Comparison of ENCODE assay signal across 21 mouse cellular contexts in genomic region chrX:11463955-11464511, GRCm38 (mm10).
DNase-seq lines count a peak whose midpoint lies in the region; ATAC-seq lines count a peak whose summit lies in the region.
"Had no signal": no experiment of that assay in that cellular context is flagged by ENCODE, and none has a peak within 500 bp of the region (broad histone marks: within the 10 kb centered on the region; RNA-seq: fewer than 3 reads in every experiment).

No protein-coding gene starts in this region.

- no peak overlapping the region for H3K4me2 ChIP-seq in kidney, embryonic 14.5 days (replicated peaks; ENCODE audit: low read depth, low read length)
- H3K4me2 ChIP-seq in lung, embryonic 15.5 days, result no peak overlapping the region
- H3K4me2 ChIP-seq in forebrain, embryonic 15.5 days (replicated peaks), result no peak overlapping the region
- H3K4me2 ChIP-seq: embryonic facial prominence, embryonic 13.5 days; forebrain, embryonic 12.5 days; heart, embryonic 11.5 days; heart, embryonic 15.5 days; hindbrain, embryonic 14.5 days had no signal

- H3K9ac ChIP-seq in kidney, embryonic 14.5 days (ENCODE audit: low read depth, low read length), result no peak overlapping the region
- no peak overlapping the region for H3K9ac ChIP-seq in lung, embryonic 15.5 days
- no peak overlapping the region for H3K9ac ChIP-seq in forebrain, embryonic 15.5 days (replicated peaks)
- H3K9ac ChIP-seq: embryonic facial prominence, embryonic 13.5 days; forebrain, embryonic 12.5 days; forebrain, postnatal 0 days; heart, embryonic 15.5 days; hindbrain, embryonic 14.5 days had no signal

- H3K36me3 ChIP-seq in kidney, embryonic 14.5 days (ENCODE audit: control insufficient read depth, insufficient read depth, low read length), result no peaks in the 10 kb centered on the region
- no peaks in the 10 kb centered on the region for H3K36me3 ChIP-seq in lung, embryonic 15.5 days
- H3K36me3 ChIP-seq in forebrain, embryonic 15.5 days, result no peaks in the 10 kb centered on the region
- H3K36me3 ChIP-seq: embryonic facial prominence, embryonic 13.5 days; forebrain, embryonic 12.5 days; heart, embryonic 15.5 days had no signal

- no peak overlapping the region for H3K27ac ChIP-seq in kidney, embryonic 14.5 days (ENCODE audit: low read depth, low read length)
- peak overlapping the region; percentile 57; the same call in 1 of the 2 replicates for H3K27ac ChIP-seq in lung, embryonic 15.5 days
- no peak overlapping the region for H3K27ac ChIP-seq in forebrain, embryonic 15.5 days (replicated peaks)
- H3K27ac ChIP-seq: embryonic facial prominence, embryonic 13.5 days; forebrain, embryonic 12.5 days; heart, embryonic 15.5 days; hindbrain, embryonic 14.5 days had no signal

- 46% methylated on average over 3 of the region's 3 CpGs for WGBS in kidney, embryonic 14.5 days
- WGBS in lung, embryonic 15.5 days, result 29% methylated on average over 3 of the region's 3 CpGs
- 58% methylated on average over 3 of the region's 3 CpGs for WGBS in forebrain, embryonic 15.5 days

- no peaks in the 10 kb centered on the region for H3K4me1 ChIP-seq in kidney, embryonic 14.5 days (ENCODE audit: control insufficient read depth, insufficient read depth, low read length)
- H3K4me1 ChIP-seq in lung, embryonic 15.5 days, result 0 out of 2 replicates have a peak, but pooled peaks cover 6% of the 10 kb centered on the region
- no peaks in the 10 kb centered on the region; the same call in 1 of the 2 replicates for H3K4me1 ChIP-seq in forebrain, embryonic 15.5 days
- H3K4me1 ChIP-seq: forebrain, embryonic 12.5 days; heart, embryonic 15.5 days had no signal

- no peaks in the 10 kb centered on the region for H3K9me3 ChIP-seq in kidney, embryonic 14.5 days (ENCODE audit: control insufficient read depth, low read length)
- H3K9me3 ChIP-seq in lung, embryonic 15.5 days, result no peaks in the 10 kb centered on the region
- no peaks in the 10 kb centered on the region for H3K9me3 ChIP-seq in forebrain, embryonic 15.5 days
- H3K9me3 ChIP-seq: embryonic facial prominence, embryonic 13.5 days; forebrain, embryonic 12.5 days; heart, embryonic 15.5 days had no signal

- DNase-seq in heart, adult 11 months, result peak; percentile 70
- no peak for DNase-seq in heart, adult 8-10 months (ENCODE audit: low spot score)
- DNase-seq in kidney, postnatal 4 days, result peak; percentile 12 to 24
- DNase-seq in lung, postnatal 36 days, result no peak
- peak; percentile 15 for DNase-seq in retina, embryonic 14.5 days (ENCODE audit: low spot score)
- DNase-seq: adrenal gland, postnatal 14 days; cerebellum, adult 18-20 months; cerebellum, adult 9-11 months; cerebellum, postnatal 36 days; forebrain, postnatal 0 days; gastrocnemius, postnatal 36 days; heart, adult 18-20 months; heart, postnatal 14 days had no signal

- H3K27me3 ChIP-seq in kidney, embryonic 14.5 days (ENCODE audit: control insufficient read depth, insufficient read depth, low read length), result no peaks in the 10 kb centered on the region
- no peaks in the 10 kb centered on the region for H3K27me3 ChIP-seq in lung, embryonic 15.5 days
- no peaks in the 10 kb centered on the region for H3K27me3 ChIP-seq in forebrain, embryonic 15.5 days
- H3K27me3 ChIP-seq: heart, embryonic 15.5 days had no signal

- H3K4me3 ChIP-seq in kidney, embryonic 14.5 days (ENCODE audit: low read length), result no peak overlapping the region
- no peak overlapping the region for H3K4me3 ChIP-seq in lung, embryonic 15.5 days
- H3K4me3 ChIP-seq in forebrain, embryonic 15.5 days, result no peak overlapping the region
- H3K4me3 ChIP-seq: embryonic facial prominence, embryonic 13.5 days; forebrain, embryonic 12.5 days; heart, embryonic 15.5 days had no signal

- ATAC-seq in kidney, embryonic 14.5 days (ENCODE audit: low FRiP score, low TSS enrichment), result no peak
- peak; percentile 59; the same call in 1 of the 2 replicates for ATAC-seq in lung, embryonic 15.5 days (ENCODE audit: borderline replicate concordance, extremely low read depth, low FRiP score, low TSS enrichment)
- ATAC-seq in forebrain, embryonic 15.5 days (replicated peaks), result no peak
- ATAC-seq: forebrain, postnatal 0 days had no signal

Comparison
In these comparisons a context has a peak if more than half of its experiments do, and no peak if none do; other contexts are left out.
1. DNase-seq: peak in heart, adult 11 months (single experiment), kidney, postnatal 4 days (2 of 2) and retina, embryonic 14.5 days (single experiment); none in heart, adult 8-10 months (single experiment) and lung, postnatal 36 days (single experiment).